ENCODE assay signal across 18 mouse cellular contexts in genomic region chr2:47879071-47879470, GRCm38 (mm10).
"Had no signal": no experiment of that assay in that cellular context is flagged by ENCODE, and none has a peak within 500 bp of the region (broad histone marks: within the 10 kb centered on the region; RNA-seq: fewer than 3 reads in every experiment).

No protein-coding gene starts in this region.

- H3K9ac ChIP-seq: lung, embryonic 14.5 days; midbrain, embryonic 12.5 days; neural tube, embryonic 13.5 days; neural tube, embryonic 15.5 days had no signal

- ATAC-seq: midbrain, embryonic 16.5 days had no signal

- H3K4me1 ChIP-seq: midbrain, embryonic 10.5 days; midbrain, embryonic 12.5 days; neural tube, embryonic 13.5 days; neural tube, embryonic 15.5 days had no signal

- H3K27me3 ChIP-seq: midbrain, embryonic 12.5 days; neural tube, embryonic 13.5 days; neural tube, embryonic 15.5 days had no signal

- H3K4me3 ChIP-seq: midbrain, embryonic 10.5 days; midbrain, embryonic 12.5 days; myocyte; neural tube, embryonic 13.5 days; neural tube, embryonic 15.5 days had no signal

- H3K9me3 ChIP-seq: midbrain, embryonic 10.5 days; midbrain, embryonic 12.5 days; neural tube, embryonic 13.5 days; neural tube, embryonic 15.5 days had no signal

- H3K4me2 ChIP-seq: lung, embryonic 14.5 days; midbrain, embryonic 12.5 days; neural tube, embryonic 13.5 days; neural tube, embryonic 15.5 days had no signal

- DNase-seq: lung, embryonic 14.5 days; lung, postnatal 10 days; lung, postnatal 4 days; midbrain, embryonic 14.5 days; retina, postnatal 1 day; right cerebral cortex, adult 18-20 months; right cerebral cortex, postnatal 25 days; right cerebral cortex, postnatal 4 days; spleen, adult 18-20 months; thymus, adult 18-20 months; thymus, postnatal 14 days; thymus, postnatal 36 days had no signal

- H3K27ac ChIP-seq: midbrain, embryonic 10.5 days; midbrain, embryonic 12.5 days; neural tube, embryonic 13.5 days; neural tube, embryonic 15.5 days had no signal

- H3K36me3 ChIP-seq: midbrain, embryonic 10.5 days; midbrain, embryonic 12.5 days; neural tube, embryonic 13.5 days; neural tube, embryonic 15.5 days had no signal
